Mouse (Mus musculus) forebrain, embryonic 11.5 days (tissue): Measurements from ENCODE around the gene Ank3. TPM values are rescaled to one million over a fixed set of nuclear protein-coding genes. Genes with fewer than 3 reads are reported as not detected.

Source experiments
- ATAC-seq: fragments of 200-750 bp; cut with Nextera tagmentation; replicated peaks from 2 replicates; pipeline ENCODE4 v1.8.0; 2017; ENCODE audit warnings: moderate TSS enrichment; ENCODE audit not compliant: low FRiP score
- DNase-seq: peaks from one replicate; pipeline ENCODE4 v3.0.0-alpha.2; 2017; ENCODE audit warnings: low spot score
- H3K27ac ChIP-seq: fragments of 300-500 bp; sonication (generic); 2 replicates; pipeline ENCODE4 v1.5.1; 2014; ENCODE audit warnings: low read depth, low read length
- H3K27me3 ChIP-seq: fragments of 300-500 bp; sonication (generic); 2 replicates; pipeline ENCODE4 v1.6.1; 2014; ENCODE audit warnings: mild to moderate bottlenecking, low read length, mixed read lengths; ENCODE audit not compliant: control insufficient read depth, insufficient read depth
- H3K36me3 ChIP-seq: fragments of 300-500 bp; sonication (generic); 2 replicates; pipeline ENCODE4 v1.6.1; 2014; ENCODE audit warnings: mild to moderate bottlenecking, low read length, moderate library complexity, mixed read lengths; ENCODE audit not compliant: control insufficient read depth, insufficient read depth
- H3K4me1 ChIP-seq: fragments of 300-500 bp; sonication (generic); replicated peaks from 2 replicates; pipeline ENCODE4 v1.6.1; 2014; ENCODE audit warnings: low read length, mixed read lengths; ENCODE audit not compliant: control insufficient read depth, insufficient read depth
- H3K4me2 ChIP-seq: fragments of 300-500 bp; sonication (generic); 2 replicates; pipeline ENCODE4 v1.6.1; 2014; ENCODE audit warnings: low read depth, mild to moderate bottlenecking, low read length, moderate library complexity, mixed read lengths; ENCODE audit not compliant: severe bottlenecking
- H3K4me3 ChIP-seq: fragments of 300-500 bp; sonication (generic); 2 replicates; pipeline ENCODE4 v1.5.1; 2014; ENCODE audit warnings: low read depth, low read length
- H3K9ac ChIP-seq: fragments of 300-500 bp; sonication (generic); 2 replicates; pipeline ENCODE4 v1.6.1; 2014; ENCODE audit warnings: low read length
- H3K9me3 ChIP-seq: fragments of 300-500 bp; sonication (generic); 2 replicates; pipeline ENCODE4 v1.6.1; 2016; ENCODE audit warnings: low read length, mixed read lengths; ENCODE audit not compliant: control insufficient read depth
- WGBS: fragments of 180-500 bp; shearing (Covaris S2); extraction: QIAGEN DNeasy Blood & Tissue Kit; methylation state at CpG from one replicate; pipeline ENCODE4 v1.1.7; 2014; 5-methylcytosine and 5-hydroxymethylcytosine counted together
- polyA plus RNA-seq: library from polyadenylated mRNA; unstranded; fragments of >200 nt; fragmentation: Nextera tagmentation; extraction: Ambion mirVana; gene quantifications from 2 replicates; pipeline ENCODE4 v1.2.1, GENCODE M21; 2014

Ank3 gene
- polyA plus RNA-seq, 1 experiment from 2014 or later: 44.5 TPM

GRCm38 (mm10) chr10:69689096-69689495 is 290.5 kb downstream of the Ank3 start:
- ATAC-seq (no peak), DNase-seq (no peak)
- Histone ChIP-seq H3K9ac (no peak overlapping the region), H3K9me3 (no peaks in the 10 kb centered on the region; the same call in 1 of the 2 replicates), H3K27me3 (no peaks in the 10 kb centered on the region), H3K27ac (no peak overlapping the region), H3K4me3 (no peak overlapping the region), H3K36me3 (no peaks in the 10 kb centered on the region), H3K4me2 (no peak overlapping the region), H3K4me1 (peaks cover 7% of the 10 kb centered on the region)
- WGBS: 86% methylated on average over 12 of the region's 12 CpGs

DNA sequence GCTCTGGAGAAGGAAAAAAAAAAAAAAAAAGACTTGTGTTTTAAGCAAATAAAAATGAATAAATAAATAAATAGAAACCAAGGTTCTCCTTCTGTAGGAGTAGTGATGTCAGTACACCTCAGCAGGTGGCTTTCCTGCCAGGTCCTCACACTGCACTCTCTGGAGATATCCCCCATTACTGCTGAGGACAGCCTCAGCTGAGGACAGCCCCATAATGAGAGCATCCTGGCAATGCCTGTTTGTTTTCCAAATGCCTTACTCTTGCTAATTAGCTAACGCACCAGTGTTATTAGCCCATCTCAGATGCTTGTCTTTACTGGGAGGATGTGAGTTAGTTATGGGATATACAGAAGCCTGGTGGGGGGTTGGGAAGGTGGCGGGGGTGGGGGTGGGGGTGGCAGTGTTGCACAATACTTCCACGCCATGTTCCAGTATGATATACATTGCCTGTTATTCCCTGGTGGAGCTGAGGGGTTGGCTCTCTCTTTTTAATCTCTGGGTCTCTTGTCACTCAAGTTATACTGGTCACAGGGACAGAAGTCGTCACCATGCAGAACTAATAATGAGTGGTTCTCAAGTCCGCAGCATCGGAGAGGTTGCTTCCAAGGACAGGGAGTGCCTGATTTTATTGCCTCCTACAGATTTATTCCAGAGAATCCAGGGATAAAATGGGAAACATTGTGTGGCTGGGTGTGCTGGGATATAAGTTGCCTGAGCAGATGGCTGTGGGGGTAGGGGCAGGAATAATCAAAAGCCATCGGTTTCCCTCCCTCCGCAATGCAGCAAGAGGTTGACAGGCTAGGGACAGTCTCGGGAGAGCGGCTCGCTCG is 291.8 kb downstream of the Ank3 start:
- DNase-seq: no peak
- Histone ChIP-seq H3K4me2 (peak overlapping the region; percentile 38), H3K27ac (peak overlapping the region; percentile 44; the same call in 1 of the 2 replicates), H3K36me3 (no peaks in the 10 kb centered on the region), H3K4me3 (no peak overlapping the region), H3K4me1 (peaks cover 7% of the 10 kb centered on the region), H3K9me3 (no peaks in the 10 kb centered on the region), H3K9ac (no peak overlapping the region), H3K27me3 (no peaks in the 10 kb centered on the region)
- peak; percentile 73 for ATAC-seq
- 11% methylated on average over 12 of the region's 12 CpGs for WGBS

GRCm38 (mm10) chr10:69690961-69691451 is 292.4 kb downstream of the Ank3 start:
- Histone ChIP-seq H3K9me3 (no peaks in the 10 kb centered on the region), H3K4me3 (no peak overlapping the region), H3K4me1 (peaks cover 7% of the 10 kb centered on the region), H3K36me3 (no peaks in the 10 kb centered on the region), H3K27me3 (no peaks in the 10 kb centered on the region), H3K27ac (peak overlapping the region; percentile 44; the same call in 1 of the 2 replicates), H3K4me2 (peak overlapping the region; percentile 38), H3K9ac (no peak overlapping the region)
- 11% methylated on average over 6 of the region's 6 CpGs for WGBS
- ATAC-seq (peak; percentile 64), DNase-seq (no peak)

- no peak overlapping the region for H3K9ac ChIP-seq
- H3K4me1 ChIP-seq: peaks cover 2% of the 10 kb centered on the region; the same call in 1 of the 2 replicates
- no peaks in the 10 kb centered on the region for H3K36me3 ChIP-seq
- H3K9me3 ChIP-seq: no peaks in the 10 kb centered on the region
- no peak for ATAC-seq
- no peak overlapping the region for H3K4me3 ChIP-seq
- H3K27me3 ChIP-seq: no peaks in the 10 kb centered on the region
- DNase-seq: no peak
- WGBS: 77% methylated on average over 9 of the region's 9 CpGs
- H3K27ac ChIP-seq: no peak overlapping the region
- no peak overlapping the region for H3K4me2 ChIP-seq
Observed at GRCm38 (mm10) chr10:69696019-69696418, 297.4 kb downstream of the Ank3 start.

DNA sequence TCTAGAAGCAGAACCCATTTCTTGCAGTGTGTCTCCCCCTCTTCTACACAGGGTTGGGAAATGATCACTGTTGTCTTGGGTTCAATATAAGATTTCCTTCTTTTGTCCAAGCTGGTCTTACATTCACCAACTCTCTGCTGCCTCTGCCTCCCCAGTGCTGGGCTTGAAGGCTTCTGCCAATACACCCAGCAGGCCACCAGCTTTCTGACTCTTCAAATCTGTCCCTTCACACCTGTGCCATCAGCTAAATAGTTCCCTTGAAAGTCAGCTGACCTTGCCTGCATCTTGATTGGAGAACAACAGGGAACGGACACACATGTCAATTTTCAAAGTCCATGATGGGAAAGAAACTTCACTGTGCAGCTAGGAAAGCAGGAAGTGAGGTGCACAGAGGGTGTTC is 300.1 kb downstream of the Ank3 start:
- ATAC-seq: no peak
- H3K9me3 ChIP-seq: no peaks in the 10 kb centered on the region

GRCm38 (mm10) chr10:69701226-69701625 is 302.7 kb downstream of the Ank3 start:
- no peak overlapping the region for H3K27ac ChIP-seq
- no peaks in the 10 kb centered on the region for H3K36me3 ChIP-seq
- DNase-seq (no peak), ATAC-seq (no peak)
- peaks cover 5% of the 10 kb centered on the region for H3K4me1 ChIP-seq
- no peaks in the 10 kb centered on the region for H3K9me3 ChIP-seq
- H3K4me2 ChIP-seq: no peak overlapping the region
- no peak overlapping the region for H3K4me3 ChIP-seq
- H3K27me3 ChIP-seq: no peaks in the 10 kb centered on the region
- 60% methylated on average over 4 of the region's 4 CpGs for WGBS
- no peak overlapping the region for H3K9ac ChIP-seq

More for the DNA sequence above, 300.1 kb downstream of the Ank3 start:
- no peaks in the 10 kb centered on the region for H3K4me1 ChIP-seq
- whole genome bisulfite sequencing: 78% methylated on average over 1 of the region's 1 CpGs
- no peak overlapping the region for H3K4me3 ChIP-seq
- H3K4me2 ChIP-seq: no peak overlapping the region
- H3K36me3 ChIP-seq: no peaks in the 10 kb centered on the region
- no peak overlapping the region for H3K9ac ChIP-seq
- H3K27ac ChIP-seq: no peak overlapping the region
- H3K27me3 ChIP-seq: no peaks in the 10 kb centered on the region
- no peak for DNase-seq

GRCm38 (mm10) chr10:69705806-69706768 is 307.5 kb downstream of the Ank3 start:
- ATAC-seq: peak; percentile 67

More at GRCm38 (mm10) chr10:69705806-69706768, 307.5 kb downstream of the Ank3 start:
- no peaks in the 10 kb centered on the region for H3K36me3 ChIP-seq
- no peaks in the 10 kb centered on the region for H3K9me3 ChIP-seq
- peaks cover 5% of the 10 kb centered on the region for H3K4me1 ChIP-seq
- H3K27me3 ChIP-seq: no peaks in the 10 kb centered on the region
- peak overlapping the region; percentile 44 for H3K9ac ChIP-seq
- peak overlapping the region; percentile 2; the same call in 1 of the 2 replicates for H3K27ac ChIP-seq
- H3K4me2 ChIP-seq: peak overlapping the region; percentile 48
- WGBS: 4% methylated on average over 17 of the region's 17 CpGs
- DNase-seq: peak; percentile 66
- peak overlapping the region; percentile 29 for H3K4me3 ChIP-seq
